Mouse (Mus musculus) layer of hippocampus, postnatal 10 days (tissue): ENCODE results near the gene Trpd52l3. TPM values are rescaled to one million over a fixed set of nuclear protein-coding genes. Genes with fewer than 3 reads are reported as not detected.
"Not testable (repeated sequence)": the region's sequence is repeated elsewhere in the genome, so short reads cannot be mapped to it uniquely, and the experiment has no call there.

Experiments used
- DNase-seq, 2 experiments: peaks; one replicate each; pipeline ENCODE4 v3.0.0; 2021; ENCODE audit warnings: low spot score in 2 of 2
- long read RNA-seq: library from polyadenylated mRNA; stranded (forward); transcript quantifications from one replicate; pipeline ENCODE4 v2.0.0, GENCODE M21; 2023
- total RNA-seq, 2 experiments: library from RNA; stranded (reverse); gene quantifications; 2 replicates each; pipeline ENCODE4 v1.2.3; 2021

Gene Trpd52l3
- not detected for total RNA-seq
- long read RNA-seq: 0 reads

GRCm38 (mm10) chr19:30003621-30004020, at the start of gene Trpd52l3:
Trpd52l3 (plus strand) TSS chr19:30003790.
- DNase-seq: no peak

- DNase-seq: no peak
Measured at GRCm38 (mm10) chr19:29953833-29954232, 49.8 kb upstream of the Trpd52l3 start.

GRCm38 (mm10) chr19:29955454-29955853, 48.1 kb upstream of the Trpd52l3 start:
- DNase-seq: no peak

GRCm38 (mm10) chr19:29960906-29961305, 42.7 kb upstream of the Trpd52l3 start:
- no peak for DNase-seq

- no peak for DNase-seq
Measured at GRCm38 (mm10) chr19:29961842-29962241, 41.7 kb upstream of the Trpd52l3 start.

- no peak for DNase-seq
Measured at GRCm38 (mm10) chr19:29963598-29964092, 39.9 kb upstream of the Trpd52l3 start.

GRCm38 (mm10) chr19:29967960-29968359, 35.6 kb upstream of the Trpd52l3 start:
- DNase-seq: no peak

- DNase-seq: no peak
Measured at GRCm38 (mm10) chr19:29973396-29973795, 30.2 kb upstream of the Trpd52l3 start.

- DNase-seq: peak in 1 of 2 experiments; percentile 45
Measured at GRCm38 (mm10) chr19:29978847-29979246, 24.7 kb upstream of the Trpd52l3 start.

GRCm38 (mm10) chr19:29979452-29980089, 24.0 kb upstream of the Trpd52l3 start:
- peak in 1 of 2 experiments; percentile 17 for DNase-seq

- no peak for DNase-seq
Measured at GRCm38 (mm10) chr19:29984208-29985005, 19.2 kb upstream of the Trpd52l3 start.

- no peak for DNase-seq
Measured at GRCm38 (mm10) chr19:29986464-29987091, 17.0 kb upstream of the Trpd52l3 start.

- peak; percentile 11 to 17 for DNase-seq
Measured at GRCm38 (mm10) chr19:30000406-30001365, 2.9 kb upstream of the Trpd52l3 start.

- no peak for DNase-seq
Measured at GRCm38 (mm10) chr19:30001550-30001949, 2.0 kb upstream of the Trpd52l3 start.

GRCm38 (mm10) chr19:30006371-30006770, 2.8 kb downstream of the Trpd52l3 start:
- DNase-seq: no peak

GRCm38 (mm10) chr19:30010520-30011296, 7.1 kb downstream of the Trpd52l3 start:
- no peak for DNase-seq

GRCm38 (mm10) chr19:30014331-30014730, 10.7 kb downstream of the Trpd52l3 start:
- no peak for DNase-seq

- DNase-seq: no peak
Measured at GRCm38 (mm10) chr19:30016156-30016555, 12.6 kb downstream of the Trpd52l3 start.

- not testable (repeated sequence) for DNase-seq
Measured at GRCm38 (mm10) chr19:30023419-30023818, 19.8 kb downstream of the Trpd52l3 start.
